Mouse (Mus musculus): Measurements from ENCODE around the gene Wdr66. TPM values are rescaled to one million over a fixed set of nuclear protein-coding genes. Genes with fewer than 3 reads are reported as not detected.

Gene Wdr66
- 0.97 and 1.4 TPM in 2 replicates for polyA plus RNA-seq (2015; fragmentation: Nextera tagmentation; extraction: Ambion mirVana)

DNA sequence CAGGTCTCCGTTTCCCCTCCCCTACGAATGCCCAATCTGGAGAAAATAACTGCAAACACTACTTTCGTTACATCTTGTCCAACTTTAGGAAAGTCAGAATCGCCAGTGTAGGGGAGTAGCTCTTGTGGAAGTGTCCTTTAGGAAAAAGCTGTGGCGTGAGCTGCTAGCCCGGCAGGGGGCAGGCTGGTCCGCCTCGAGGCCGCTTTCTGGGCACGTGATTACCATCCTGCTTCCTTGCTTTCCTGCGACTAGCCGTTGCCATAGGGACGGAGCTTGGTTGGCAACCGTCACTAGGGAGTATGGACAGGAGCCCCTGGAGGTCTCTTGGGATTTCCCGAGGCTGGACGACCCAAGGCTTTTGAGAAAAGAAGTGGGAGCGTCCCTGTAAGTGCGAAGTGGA is at the start of gene Wdr66:
Gene Wdr66 (plus strand): TSS at position 269 of the 400 bp plus-strand sequence.

GRCm38 (mm10) chr5:123343707-123344627 is 92.1 kb downstream of the Wdr66 start, which contains the start of gene Bcl7a:
Gene Bcl7a (plus strand): TSS chr5:123343834.

Other genes with a start within 250 kb of the Wdr66 start
- gene Orai1, start 237.0 kb upstream of the Wdr66 start, polyA plus RNA-seq (2015; fragmentation: Nextera tagmentation; extraction: Ambion mirVana): 21.3 and 25.7 TPM in 2 replicates
- gene Morn3, start 205.1 kb upstream of the Wdr66 start, polyA plus RNA-seq (2015; fragmentation: Nextera tagmentation; extraction: Ambion mirVana): 1.0 and 1.1 TPM in 2 replicates
- 14.9 and 17.1 TPM in 2 replicates for gene Tmem120b, start 183.7 kb upstream of the Wdr66 start, polyA plus RNA-seq (2015; fragmentation: Nextera tagmentation; extraction: Ambion mirVana)
- gene Rhof, start 119.4 kb upstream of the Wdr66 start, polyA plus RNA-seq (2015; fragmentation: Nextera tagmentation; extraction: Ambion mirVana): 47.6 and 50.3 TPM in 2 replicates
- 9.2 and 11.1 TPM in 2 replicates for gene Setd1b, start 109.9 kb upstream of the Wdr66 start, polyA plus RNA-seq (2015; fragmentation: Nextera tagmentation; extraction: Ambion mirVana)
- gene Psmd9, start 82.7 kb upstream of the Wdr66 start, polyA plus RNA-seq (2015; fragmentation: Nextera tagmentation; extraction: Ambion mirVana): 75.8 and 76.3 TPM in 2 replicates
- not detected in 2 replicates for gene Hpd, start 69.4 kb upstream of the Wdr66 start, polyA plus RNA-seq (2015; fragmentation: Nextera tagmentation; extraction: Ambion mirVana)
- 21.6 and 23.0 TPM in 2 replicates for gene Bcl7a, start 91.7 kb downstream of the Wdr66 start, polyA plus RNA-seq (2015; fragmentation: Nextera tagmentation; extraction: Ambion mirVana)
- 15.7 and 17.1 TPM in 2 replicates for gene Mlxip, start 142.7 kb downstream of the Wdr66 start, polyA plus RNA-seq (2015; fragmentation: Nextera tagmentation; extraction: Ambion mirVana)
- gene Lrrc43, start 237.2 kb downstream of the Wdr66 start, polyA plus RNA-seq (2015; fragmentation: Nextera tagmentation; extraction: Ambion mirVana): 1.3 and 1.6 TPM in 2 replicates
- not detected in 2 replicates for gene Il31, start 237.4 kb downstream of the Wdr66 start, polyA plus RNA-seq (2015; fragmentation: Nextera tagmentation; extraction: Ambion mirVana)

Measured in neural tube, postnatal 0 days (tissue).